8 mouse cellular contexts compared by ENCODE assay signal in the genomic region with DNA sequence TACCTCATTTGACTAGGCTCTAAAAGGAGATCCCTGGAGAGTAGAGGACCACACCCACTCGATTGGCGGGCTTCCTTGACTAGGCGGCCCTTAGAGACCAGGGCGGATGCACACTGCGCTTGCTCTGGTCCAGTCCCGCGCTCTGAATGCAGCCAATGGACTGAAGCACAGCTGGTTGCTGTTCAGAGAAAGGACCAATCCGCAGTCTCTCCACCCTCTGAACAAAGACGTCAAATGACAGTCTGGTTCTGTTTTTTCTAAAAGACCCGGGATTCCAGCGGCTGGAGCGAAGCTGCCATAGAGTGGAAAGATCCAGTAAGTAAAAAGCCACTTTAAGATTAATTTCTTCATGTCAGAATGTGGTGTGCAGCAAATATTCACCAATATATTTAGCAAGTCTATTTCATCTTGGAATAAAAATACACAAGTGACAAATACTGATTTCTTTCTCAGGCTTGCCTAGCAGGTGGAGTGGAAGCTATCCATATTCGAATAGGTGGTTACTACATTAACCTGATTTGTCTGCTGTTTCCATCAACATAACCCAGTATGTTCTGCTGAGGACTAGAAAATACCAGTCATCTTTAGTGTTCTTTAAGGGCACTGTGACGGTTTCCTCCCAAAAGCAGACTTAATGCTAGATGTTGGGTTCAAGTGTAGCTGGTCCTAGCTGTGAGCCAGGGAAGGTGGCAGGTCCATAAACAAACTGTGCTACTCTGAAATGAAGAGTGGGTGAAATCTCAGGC. TPM values are rescaled to one million over a fixed set of nuclear protein-coding genes. Genes with fewer than 3 reads are reported as not detected.
A peak's percentile ranks its signal among the peaks of the same experiment; 100 is the strongest.
DNase-seq lines count a peak whose midpoint lies in the region; ATAC-seq and TF ChIP-seq lines count a peak whose summit lies in the region.

No protein-coding gene starts in this region.

- no peaks in the 10 kb centered on the region for H3K27me3 ChIP-seq in MEL (ENCODE audit: control insufficient read depth in 1 of 2, insufficient read depth in 2 of 2, low read length in 2 of 2)
- no peaks in the 10 kb centered on the region for H3K27me3 ChIP-seq in hindbrain, embryonic 12.5 days

- no peak for TF ChIP-seq CTCF in MEL (IDR thresholded peaks at IDR 0.05 in 2 of 3, conservative IDR thresholded peaks at IDR 0.05 in 1 of 3; ENCODE audit: control insufficient read depth in 1 of 3, insufficient read depth in 1 of 3, low read depth in 2 of 3, low read length in 3 of 3, poor library complexity in 1 of 3, severe bottlenecking in 1 of 3)

- peak overlapping the region; percentile 89 for H3K9ac ChIP-seq in MEL (ENCODE audit: control insufficient read depth, low read depth, low read length, poor library complexity, severe bottlenecking)
- H3K9ac ChIP-seq in hindbrain, embryonic 12.5 days, result peak overlapping the region; percentile 49; the same call in 1 of the 2 replicates

- peak; percentile 100 for ATAC-seq in hindbrain, embryonic 12.5 days (ENCODE audit: low FRiP score)

- WGBS in hindbrain, embryonic 12.5 days, result 6% methylated on average over 14 of the region's 14 CpGs

- H3K36me3 ChIP-seq in MEL (ENCODE audit: control insufficient read depth in 1 of 2, insufficient read depth in 2 of 2, low read length in 2 of 2), result peaks cover 6 to 29% of the 10 kb centered on the region in 2 experiments
- no peaks in the 10 kb centered on the region for H3K36me3 ChIP-seq in hindbrain, embryonic 12.5 days

- no peak for TF ChIP-seq RAD21 in MEL (IDR thresholded peaks at IDR 0.05; ENCODE audit: low read depth, low read length)

- DNase-seq in MEL (ENCODE audit: low read depth, low spot score), result peak; percentile 99
- peak; percentile 74 to 81 for DNase-seq in cerebellum, postnatal 10 days
- peak; percentile 71 to 76 for DNase-seq in frontal cortex, postnatal 10 days (ENCODE audit: low spot score in 2 of 2)
- DNase-seq in layer of hippocampus, postnatal 25 days (ENCODE audit: extremely low spot score in 1 of 2, low spot score in 1 of 2), result peak; percentile 17 to 34
- DNase-seq in lung, postnatal 14 days, result peak; percentile 88
- peak; percentile 72 for DNase-seq in ovary, postnatal 36 days (ENCODE audit: low spot score)
- DNase-seq in thymus, postnatal 25 days, result peak; percentile 77

- H3K9me3 ChIP-seq in MEL (replicated peaks; ENCODE audit: insufficient read depth, low read length), result no peaks in the 10 kb centered on the region
- no peaks in the 10 kb centered on the region for H3K9me3 ChIP-seq in hindbrain, embryonic 12.5 days (replicated peaks)

- peak overlapping the region; percentile 55 for H3K4me2 ChIP-seq in hindbrain, embryonic 12.5 days (replicated peaks)

- TF ChIP-seq POLR2A in MEL (IDR thresholded peaks at IDR 0.05; ENCODE audit: control insufficient read depth in 1 of 2, insufficient read depth in 1 of 2, low read depth in 1 of 2, low read length in 2 of 2, poor library complexity in 1 of 2), result peak in 1 of 2 experiments; percentile 72; a peak in 2 of 4 replicates

- H3K4me1 ChIP-seq in MEL (ENCODE audit: control insufficient read depth in 1 of 2, insufficient read depth in 2 of 2, low read length in 2 of 2), result peaks cover 4 to 17% of the 10 kb centered on the region in 2 experiments
- peaks cover 10% of the 10 kb centered on the region for H3K4me1 ChIP-seq in hindbrain, embryonic 12.5 days

- peaks cover 40% of the 10 kb centered on the region for H3K79me2 ChIP-seq in MEL (ENCODE audit: control insufficient read depth, insufficient read depth, low read length, poor library complexity)

- peak overlapping the region; percentile 51 to 72 for H3K4me3 ChIP-seq in MEL (ENCODE audit: control insufficient read depth in 1 of 2, insufficient read depth in 1 of 2, low read depth in 2 of 2, low read length in 2 of 2)
- H3K4me3 ChIP-seq in hindbrain, embryonic 12.5 days, result peak overlapping the region; percentile 31

- no peak for TF ChIP-seq EP300 in MEL (IDR thresholded peaks at IDR 0.05; ENCODE audit: low read depth in 1 of 2, low read length in 2 of 2)

- peak overlapping the region; percentile 96 for H3K27ac ChIP-seq in MEL (ENCODE audit: control insufficient read depth, low read depth, low read length)
- no peak overlapping the region for H3K27ac ChIP-seq in hindbrain, embryonic 12.5 days

TF ChIP-seq in MEL, 35 proteins besides CTCF, POLR2A, EP300 and RAD21:
- TF ChIP-seq ELF1 (IDR thresholded peaks at IDR 0.05; ENCODE audit: low read depth, low read length), result no peak
- 0 out of 2 replicates have a peak, but pooled peaks have one; percentile 26 for TF ChIP-seq KAT2A (conservative IDR thresholded peaks at IDR 0.05; ENCODE audit: low read depth, low read length)
- no peak; the same call in 1 of the 2 replicates for TF ChIP-seq POLR2AphosphoS5 (IDR thresholded peaks at IDR 0.05; ENCODE audit: borderline replicate concordance, low read depth, low read length)
- TF ChIP-seq MXI1 (IDR thresholded peaks at IDR 0.05; ENCODE audit: low read depth, low read length), result peak; percentile 68
- TF ChIP-seq MAFK (IDR thresholded peaks at IDR 0.05; ENCODE audit: borderline replicate concordance, low read depth, low read length), result no peak
- TF ChIP-seq E2F4 (IDR thresholded peaks at IDR 0.05; ENCODE audit: borderline replicate concordance, low read depth, low read length), result peak; percentile 99
- TF ChIP-seq TBP (IDR thresholded peaks at IDR 0.05; ENCODE audit: low read depth, low read length), result peak; percentile 96
- TF ChIP-seq NELFE (IDR thresholded peaks at IDR 0.05; ENCODE audit: low read depth, low read length), result peak; percentile 95
- peak; percentile 74; the same call in 1 of the 2 replicates for TF ChIP-seq ZMIZ1 (IDR thresholded peaks at IDR 0.05; ENCODE audit: low read depth, low read length)
- TF ChIP-seq NRF1 (IDR thresholded peaks at IDR 0.05; ENCODE audit: insufficient read depth, low read depth, low read length, poor library complexity, severe bottlenecking), result peak; percentile 94
- TF ChIP-seq GATA1 (IDR thresholded peaks at IDR 0.05; ENCODE audit: low read depth, low read length), result no peak
- peak; percentile 94 for TF ChIP-seq ZNF384 (IDR thresholded peaks at IDR 0.05; ENCODE audit: low read depth, low read length)
- TF ChIP-seq MAX (IDR thresholded peaks at IDR 0.05; ENCODE audit: low read length), result no peak; the same call in 1 of the 2 replicates
- no peak for TF ChIP-seq MEF2A (IDR thresholded peaks at IDR 0.05; ENCODE audit: extremely low read depth, insufficient replicate concordance, low read depth, low read length, poor library complexity, severe bottlenecking)
- peak; percentile 54; the same call in 1 of the 2 replicates for TF ChIP-seq POLR2AphosphoS2 (IDR thresholded peaks at IDR 0.05; ENCODE audit: low read length)
- TF ChIP-seq SMC3 (IDR thresholded peaks at IDR 0.05; ENCODE audit: low read depth, low read length), result no peak
- peak; percentile 71; the same call in 1 of the 2 replicates for TF ChIP-seq HCFC1 (IDR thresholded peaks at IDR 0.05; ENCODE audit: low read depth, low read length)
- TF ChIP-seq ETS1 (IDR thresholded peaks at IDR 0.05; ENCODE audit: low read depth, low read length), result 0 out of 2 replicates have a peak, but pooled peaks have one; percentile 42
- no peak for TF ChIP-seq TAL1 (IDR thresholded peaks at IDR 0.05; ENCODE audit: low read length)
- no peak for TF ChIP-seq CHD1 (IDR thresholded peaks at IDR 0.05; ENCODE audit: low read depth, low read length)
- no peak for TF ChIP-seq RCOR1 (IDR thresholded peaks at IDR 0.05; ENCODE audit: low read depth, low read length)
- TF ChIP-seq MYB (IDR thresholded peaks at IDR 0.05; ENCODE audit: low read depth, low read length), result no peak
- no peak for TF ChIP-seq ZKSCAN1 (IDR thresholded peaks at IDR 0.05; ENCODE audit: low read depth, low read length)
- TF ChIP-seq SIN3A (IDR thresholded peaks at IDR 0.05; ENCODE audit: low read length), result peak; percentile 63; the same call in 1 of the 2 replicates
- TF ChIP-seq GABPA (IDR thresholded peaks at IDR 0.05; ENCODE audit: low read depth, low read length), result no peak
- no peak; the same call in 1 of the 2 replicates for TF ChIP-seq TCF12 (IDR thresholded peaks at IDR 0.05; ENCODE audit: low read depth, low read length)
- TF ChIP-seq JUND (IDR thresholded peaks at IDR 0.05; ENCODE audit: low read depth, low read length), result no peak
- no peak for TF ChIP-seq CHD2 (IDR thresholded peaks at IDR 0.05; ENCODE audit: low read length)

RNA-seq across cellular contexts. Expression of gene Gm4952, which starts 26.3 kb away (rescaled TPM):
- total RNA-seq in MEL (2012; rRNA removed), result not detected in 2 replicates
- under 1 TPM in 1 of 2 experiments, not detected in 1; 0.06 TPM for polyA plus RNA-seq in MEL (2012; ENCODE audit: insufficient read depth in 1 of 2, insufficient read length in 2 of 2, low read depth in 1 of 2, low replicate concordance in 2 of 2, missing spikeins in 1 of 2)
- not detected in 2 replicates for polyA plus RNA-seq in hindbrain, embryonic 12.5 days (2016; fragmentation: Nextera tagmentation; extraction: Ambion mirVana)
- not detected for total RNA-seq in layer of hippocampus, postnatal 25 days (2021)

RNA-seq across cellular contexts. Expression of gene Fam111a, which starts 27.9 kb away (rescaled TPM):
- 53.1 and 56.1 TPM in 2 replicates for total RNA-seq in MEL (2012; rRNA removed)
- polyA plus RNA-seq in MEL (2012; ENCODE audit: insufficient read depth in 1 of 2, insufficient read length in 2 of 2, low read depth in 1 of 2, low replicate concordance in 2 of 2, missing spikeins in 1 of 2), result 100 to 1,000 TPM in 1 of 2 experiments, 10 to 100 TPM in 1; 75.9 to 157 TPM
- polyA plus RNA-seq in hindbrain, embryonic 12.5 days (2016; fragmentation: Nextera tagmentation; extraction: Ambion mirVana), result 15.6 and 17.2 TPM in 2 replicates
- total RNA-seq in layer of hippocampus, postnatal 25 days (2021), result 1 to 10 TPM; 1.3 to 2.0 TPM

RNA-seq across cellular contexts. Expression of gene Glyat, which starts 59.7 kb away (rescaled TPM):
- total RNA-seq in MEL (2012; rRNA removed), result not detected in 2 replicates
- not detected for polyA plus RNA-seq in MEL (2012; ENCODE audit: insufficient read depth in 1 of 2, insufficient read length in 2 of 2, low read depth in 1 of 2, low replicate concordance in 2 of 2, missing spikeins in 1 of 2)
- polyA plus RNA-seq in hindbrain, embryonic 12.5 days (2016; fragmentation: Nextera tagmentation; extraction: Ambion mirVana), result not detected in 2 replicates
- total RNA-seq in layer of hippocampus, postnatal 25 days (2021), result under 1 TPM in 1 of 2 experiments, not detected in 1; 0.22 TPM

Comparison
In these comparisons a context has a peak if more than half of its experiments do, and no peak if none do; other contexts are left out.
1. DNase-seq: peak in every context shown above with its lines; median percentile 99 in MEL; 88 in lung, postnatal 14 days; 78 in cerebellum, postnatal 10 days; 77 in thymus, postnatal 25 days; 74 in frontal cortex, postnatal 10 days; 72 in ovary, postnatal 36 days; 26 in layer of hippocampus, postnatal 25 days.
2. RNA of gene Fam111a, which starts 27.9 kb away (total RNA-seq): 53.1 to 56.1 TPM in MEL; 1.3 to 2.0 TPM in layer of hippocampus, postnatal 25 days; every median in the first group is over 10 times any median in the second.